Mouse (Mus musculus): ENCODE measurements around the gene Zbp1.

The Zbp1 gene

DNA sequence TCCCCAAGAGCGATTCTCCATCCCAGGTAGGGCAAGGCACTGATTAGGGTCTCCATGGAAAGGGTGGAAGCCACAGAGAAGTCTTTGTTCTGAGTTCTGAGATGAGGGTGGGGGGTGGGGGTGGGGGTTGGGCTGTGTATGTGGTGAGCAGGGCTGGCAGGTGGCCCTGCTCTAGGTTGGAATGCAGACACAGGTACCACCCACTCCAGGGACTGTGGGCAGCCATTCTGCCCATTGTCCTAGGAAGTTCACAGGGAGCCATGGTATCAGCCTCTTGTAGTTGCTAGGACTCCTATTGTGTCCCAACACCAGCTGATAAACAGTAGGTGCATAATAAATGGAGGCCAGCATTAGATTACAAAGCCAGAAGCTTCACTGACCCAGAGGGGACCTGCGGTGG lies 28.5 kb upstream of the Zbp1 start:
- DNase-seq (ENCODE audit: low spot score in 2 of 2) = no peak

DNA sequence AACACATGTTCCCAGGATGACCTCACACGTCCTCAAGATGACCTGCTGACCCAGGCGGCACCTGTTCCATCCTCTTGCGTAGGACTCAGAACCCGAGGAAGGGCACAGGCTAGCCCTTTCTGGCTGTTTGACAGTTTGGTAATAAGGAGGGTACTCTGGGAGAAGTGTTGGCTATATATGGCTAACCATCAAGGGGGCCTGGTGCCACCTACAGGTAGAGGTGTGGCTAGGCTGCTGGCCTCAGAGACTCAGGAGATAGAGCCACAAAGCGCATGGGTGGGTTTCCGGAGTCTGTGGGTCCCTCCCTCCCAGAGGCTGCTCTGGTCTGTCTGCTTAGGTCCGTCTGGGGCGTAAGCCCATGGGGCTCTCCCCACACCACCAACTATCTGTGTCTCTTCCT lies 28.0 kb upstream of the Zbp1 start:
- no peak for DNase-seq (ENCODE audit: low spot score in 2 of 2)

DNA sequence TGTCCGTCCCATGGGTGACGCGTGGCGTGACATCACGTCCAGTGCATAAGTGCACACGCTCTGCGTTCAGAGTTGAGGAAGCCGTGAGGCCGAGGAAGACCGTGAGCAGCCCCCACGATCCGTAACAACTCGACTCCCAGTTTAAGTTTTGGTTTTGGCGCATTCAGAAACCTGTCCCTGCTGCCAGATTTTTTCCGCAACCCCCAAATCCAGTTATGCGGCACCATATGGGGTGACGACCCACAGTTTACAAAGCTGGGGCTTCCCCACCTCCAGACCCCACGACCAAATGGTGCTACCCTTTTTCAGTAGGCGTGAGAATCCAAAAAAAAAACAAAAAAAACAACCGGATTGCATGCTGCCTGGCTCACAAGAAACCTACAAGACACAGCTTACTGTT lies 26.5 kb upstream of the Zbp1 start:
- no peak for DNase-seq (ENCODE audit: low spot score in 2 of 2)

DNA sequence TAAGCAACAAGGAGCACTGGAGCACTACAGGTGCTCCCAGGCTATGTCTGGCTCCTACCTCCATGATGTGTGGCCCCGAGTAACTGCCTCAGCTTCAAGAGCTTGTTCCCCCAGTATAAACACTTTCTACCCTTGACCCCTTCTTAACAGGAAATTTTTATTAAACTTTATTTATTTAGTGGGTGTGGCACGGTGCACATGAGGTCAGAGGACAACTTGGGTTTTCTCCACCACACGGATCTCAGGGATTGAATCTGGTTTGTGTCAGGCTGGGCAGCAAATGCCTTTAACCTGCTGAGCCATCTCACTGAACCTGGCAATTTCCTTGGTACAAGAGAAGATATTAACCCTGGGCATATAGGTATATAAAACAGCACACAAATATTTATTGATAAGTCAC lies 25.4 kb upstream of the Zbp1 start:
- no peak for DNase-seq (ENCODE audit: low spot score in 2 of 2)

DNA sequence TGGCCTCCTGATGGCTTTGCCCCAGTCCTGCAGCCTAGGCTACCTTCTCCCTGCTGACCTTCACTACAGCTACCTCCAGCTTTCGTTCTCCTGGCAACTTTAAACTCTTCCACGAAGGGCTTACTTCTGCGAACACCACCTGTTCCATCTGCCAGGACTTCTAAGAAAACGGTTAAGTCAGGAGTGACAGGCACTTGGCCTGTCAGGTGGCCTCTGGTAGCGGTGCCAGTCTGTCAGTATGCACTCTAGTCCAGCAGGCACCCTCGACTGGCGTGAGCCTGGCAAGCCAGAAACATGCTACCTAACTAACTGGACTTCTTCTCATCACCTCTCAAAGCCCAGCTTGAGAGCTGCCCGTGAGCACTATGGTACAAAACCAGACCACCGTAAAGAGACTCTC lies 24.9 kb upstream of the Zbp1 start:
- no peak for DNase-seq (ENCODE audit: low spot score in 2 of 2)

DNA sequence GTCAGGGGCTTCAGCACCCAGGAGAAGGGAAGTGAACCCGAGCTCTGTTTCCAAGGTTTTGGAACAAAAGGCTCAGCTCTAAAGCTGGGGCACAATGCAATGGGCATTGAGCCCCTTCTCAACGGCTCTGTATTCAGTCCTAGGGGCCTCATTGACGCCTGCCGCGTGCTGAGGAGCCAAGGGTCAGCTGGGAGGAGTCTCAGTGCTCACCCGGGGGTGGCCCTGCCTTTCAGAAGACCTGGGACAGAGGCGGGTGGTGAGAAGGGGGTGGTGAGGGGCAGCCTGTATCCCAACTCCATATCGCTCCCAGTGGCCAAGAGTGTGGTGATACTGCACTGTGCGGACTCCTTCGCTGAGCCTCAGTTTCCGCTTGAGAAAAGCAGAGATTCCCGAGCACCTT lies 24.2 kb upstream of the Zbp1 start:
- DNase-seq (ENCODE audit: low spot score in 2 of 2) = no peak

DNA sequence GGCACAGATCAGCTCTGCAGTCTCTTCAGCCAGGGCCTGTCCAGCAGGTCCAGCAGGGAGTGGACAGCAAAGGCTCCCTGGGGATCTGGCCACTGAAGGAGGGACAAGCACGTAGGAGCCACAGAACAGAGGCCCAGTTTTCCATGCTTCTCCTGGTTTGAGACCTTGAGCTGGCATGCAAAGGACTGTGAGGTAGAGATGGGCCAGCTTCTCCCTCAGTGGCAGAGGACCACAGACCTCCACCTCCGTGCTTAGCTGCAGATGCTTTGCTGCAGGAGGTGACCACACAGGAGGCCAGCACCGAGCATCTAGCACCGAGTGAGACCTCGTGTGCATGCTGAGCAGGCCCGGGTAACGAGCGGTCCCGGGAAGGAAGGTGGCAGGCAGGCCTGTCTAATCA lies 22.0 kb upstream of the Zbp1 start:
- no peak for DNase-seq (ENCODE audit: low spot score in 2 of 2)

DNA sequence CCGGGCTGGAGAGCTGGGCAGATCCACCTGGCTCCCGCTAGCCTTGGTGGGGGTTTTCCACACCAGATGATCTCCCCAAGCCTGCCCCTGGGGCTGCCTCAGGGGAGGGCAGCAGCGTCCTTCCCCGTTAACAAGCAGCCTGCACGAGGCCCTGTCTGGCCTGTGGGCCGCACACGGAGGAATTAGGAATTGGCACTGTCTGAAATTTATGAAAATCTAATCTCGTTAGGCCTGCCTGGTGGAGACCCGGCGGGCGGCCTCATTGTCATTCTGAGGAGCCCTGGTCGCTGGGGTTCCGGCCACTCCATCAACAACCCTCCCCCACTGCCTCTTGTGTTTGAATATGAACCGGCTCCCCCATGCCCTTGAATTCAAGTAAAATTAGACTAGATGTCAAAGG lies 19.8 kb upstream of the Zbp1 start:
- no peak for DNase-seq (ENCODE audit: low spot score in 2 of 2)

DNA sequence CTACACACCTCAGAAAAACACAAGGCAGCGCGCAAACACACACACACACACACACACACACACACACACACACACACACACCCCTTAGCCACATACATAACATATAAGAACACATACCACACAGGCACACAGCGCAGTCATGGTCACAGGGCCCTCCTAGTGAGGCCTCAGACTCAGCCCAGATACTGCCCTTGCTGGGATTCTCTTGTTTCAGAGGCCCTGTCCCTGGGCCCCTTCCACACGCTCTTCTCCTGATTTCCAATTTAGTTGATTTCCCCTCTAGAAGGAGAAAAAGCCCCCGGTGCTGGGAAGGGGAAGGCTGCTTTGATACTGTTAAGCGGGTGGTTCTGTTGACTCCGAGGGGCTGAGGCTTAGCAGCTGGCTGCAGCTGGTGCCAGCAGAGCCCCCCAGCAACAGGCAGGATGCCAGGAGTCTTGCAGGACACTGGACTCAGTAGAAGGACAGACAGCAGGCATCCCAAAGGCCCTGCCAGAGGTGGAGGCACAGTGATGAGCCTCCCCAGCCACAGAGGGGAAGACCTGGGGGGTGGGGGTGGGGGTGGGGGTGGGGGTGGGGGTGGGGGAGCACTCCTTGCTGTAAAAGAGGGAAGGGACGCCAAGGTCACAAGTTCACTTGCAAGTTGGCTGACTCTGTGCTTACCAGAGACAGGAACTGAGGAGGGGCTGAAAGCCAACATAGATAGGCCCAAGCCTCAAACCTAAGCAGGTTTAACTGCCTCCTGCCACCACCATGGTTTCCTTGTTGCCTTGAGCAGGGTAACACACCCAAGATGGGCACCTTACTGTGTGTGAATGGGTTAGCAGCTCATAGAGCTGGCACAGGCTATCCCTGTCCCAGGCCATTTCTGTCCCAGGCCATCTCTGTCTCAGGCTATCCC lies 17.0 kb upstream of the Zbp1 start:
- DNase-seq (ENCODE audit: low spot score in 2 of 2) = no peak

DNA sequence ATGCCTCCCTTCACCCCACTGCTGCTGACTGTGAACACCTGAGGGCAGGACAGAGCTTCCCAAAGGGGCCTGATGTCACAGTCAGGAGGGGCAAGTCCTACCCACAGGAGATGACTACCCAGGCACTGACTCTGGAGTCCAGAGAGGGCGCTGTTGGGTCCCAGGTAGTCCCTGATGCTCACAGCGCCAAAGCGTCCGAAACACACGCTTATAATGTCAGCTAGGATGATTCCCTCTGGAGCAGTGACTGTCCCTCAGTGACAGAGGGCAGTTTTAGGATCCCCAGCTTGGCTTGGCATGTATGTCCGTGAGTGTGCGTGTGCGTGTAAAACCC lies 14.0 kb upstream of the Zbp1 start:
- DNase-seq (ENCODE audit: low spot score in 2 of 2) = no peak

DNA sequence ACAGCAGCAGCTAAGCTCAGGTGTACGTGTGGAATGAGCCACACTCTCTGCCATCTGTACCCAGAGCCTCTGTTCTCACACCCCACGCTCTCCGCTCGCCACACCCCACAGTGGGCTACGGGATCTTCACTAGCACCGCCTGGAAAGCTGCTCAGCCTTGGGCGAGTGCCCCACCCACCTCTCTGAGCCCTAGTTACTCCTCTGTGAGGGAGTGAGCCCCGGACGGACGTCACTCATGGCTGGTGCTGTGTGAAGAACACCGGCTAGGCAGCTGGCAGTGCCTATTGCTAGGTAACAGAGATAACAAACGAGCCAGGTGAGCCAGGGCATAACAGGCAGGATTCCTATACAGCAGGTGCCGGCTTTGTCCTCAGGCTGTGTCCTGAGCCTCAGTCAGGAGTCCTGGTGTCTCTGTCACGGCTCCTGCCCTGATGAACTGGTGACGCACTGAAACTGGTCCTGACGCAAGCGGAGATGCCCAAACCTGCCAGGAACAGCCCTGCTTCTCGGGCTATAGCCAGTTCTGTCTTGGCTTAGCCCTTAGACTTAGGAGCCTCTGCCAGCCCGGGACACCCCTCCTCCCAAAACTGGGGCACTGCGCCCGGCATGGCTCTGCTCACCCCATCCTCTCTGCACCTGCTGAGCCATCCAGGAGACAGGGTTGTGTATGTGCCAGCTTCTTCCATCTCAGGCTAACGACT lies 13.5 kb upstream of the Zbp1 start:
- DNase-seq (ENCODE audit: low spot score in 2 of 2) = no peak

DNA sequence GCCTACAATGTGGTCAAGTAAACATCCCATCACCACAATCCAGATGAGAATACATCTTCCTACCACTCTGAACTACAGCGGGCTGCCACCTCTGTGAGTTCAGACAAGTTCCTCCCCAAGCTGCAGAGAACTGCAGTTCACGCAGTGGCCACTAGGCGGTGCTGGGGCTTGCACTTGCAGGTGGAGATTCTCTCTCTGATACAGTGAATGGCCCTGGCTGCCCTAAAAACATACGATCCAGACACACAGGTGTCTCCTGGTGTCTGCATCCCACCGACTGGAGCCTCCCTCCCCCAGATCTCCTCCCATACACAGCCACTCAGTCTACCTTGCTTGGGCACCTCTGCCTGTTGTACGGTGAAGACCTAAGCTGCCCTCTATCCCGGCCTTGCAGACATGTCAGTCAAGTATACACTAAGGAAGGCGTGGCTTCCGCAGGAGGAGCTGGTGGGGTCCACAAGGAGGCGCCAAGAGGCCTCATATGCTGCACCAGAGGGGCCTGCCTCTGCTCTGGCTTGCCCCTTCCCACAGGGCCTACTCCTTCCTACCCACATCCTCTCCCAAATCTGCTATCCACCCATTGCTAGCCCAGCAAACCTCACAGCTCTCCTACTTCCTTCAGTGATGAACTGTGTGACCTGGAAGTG lies 11.0 kb upstream of the Zbp1 start:
- DNase-seq (ENCODE audit: low spot score in 2 of 2) = peak; percentile 79 to 92

DNA sequence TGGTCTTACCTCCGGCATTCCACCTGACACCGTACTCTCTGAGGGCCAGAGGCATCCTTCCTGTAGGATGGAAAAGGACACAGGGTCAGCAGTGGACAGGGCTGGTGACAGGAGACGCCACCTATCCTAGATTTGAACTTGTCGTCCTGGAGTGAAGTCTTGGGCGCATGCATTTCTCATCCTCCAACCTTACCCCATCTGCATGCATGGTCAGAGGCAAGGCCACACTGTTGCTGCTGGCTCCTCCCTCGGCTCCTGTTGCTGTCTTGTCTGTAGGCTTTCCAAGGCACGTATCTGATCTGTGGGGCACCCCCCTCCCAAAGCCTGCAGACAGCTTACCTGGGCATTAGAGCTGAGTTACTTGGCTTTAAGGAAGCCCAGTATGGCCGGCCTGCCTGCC lies 9.8 kb upstream of the Zbp1 start:
- no peak for DNase-seq (ENCODE audit: low spot score in 2 of 2)

DNA sequence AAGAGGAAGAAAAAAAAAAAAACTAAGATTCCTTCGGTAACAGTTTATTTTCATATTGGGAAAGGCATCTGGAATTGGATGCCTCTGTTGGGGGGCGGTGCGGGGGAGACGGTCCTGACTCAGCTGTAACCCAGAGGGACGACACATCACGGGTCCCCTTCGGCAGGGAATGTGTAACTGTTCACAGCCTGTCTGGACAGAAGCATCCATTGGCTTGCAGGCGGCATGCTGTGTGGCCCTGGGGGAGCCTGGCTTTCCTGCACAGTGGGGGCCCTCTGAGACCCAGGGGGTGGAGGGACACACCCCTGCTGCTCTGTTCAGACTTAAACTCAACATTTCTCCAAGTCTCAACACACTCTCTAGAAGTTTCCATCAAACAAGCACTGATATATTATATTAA lies 8.1 kb upstream of the Zbp1 start:
- no peak for DNase-seq (ENCODE audit: low spot score in 2 of 2)

DNA sequence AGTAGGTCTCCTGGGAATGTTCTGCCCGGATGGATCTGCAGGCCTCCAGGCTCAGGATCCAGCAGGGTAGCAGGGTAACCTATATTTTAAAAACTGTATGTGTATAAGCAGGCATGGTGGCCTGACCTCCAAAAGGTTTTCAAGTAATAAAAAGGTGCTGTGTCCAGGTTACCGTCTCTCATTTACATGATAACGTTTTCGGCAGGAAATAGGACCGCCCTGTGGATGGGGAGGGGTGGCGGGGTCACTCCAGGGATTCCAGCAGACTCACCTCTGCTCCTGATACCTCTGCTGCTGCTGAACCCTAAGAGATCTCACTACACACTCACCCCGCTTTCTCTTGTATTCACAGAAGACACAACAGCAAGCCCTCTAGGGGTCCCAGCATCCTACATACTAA lies 7.2 kb upstream of the Zbp1 start:
- no peak for DNase-seq (ENCODE audit: low spot score in 2 of 2)

DNA sequence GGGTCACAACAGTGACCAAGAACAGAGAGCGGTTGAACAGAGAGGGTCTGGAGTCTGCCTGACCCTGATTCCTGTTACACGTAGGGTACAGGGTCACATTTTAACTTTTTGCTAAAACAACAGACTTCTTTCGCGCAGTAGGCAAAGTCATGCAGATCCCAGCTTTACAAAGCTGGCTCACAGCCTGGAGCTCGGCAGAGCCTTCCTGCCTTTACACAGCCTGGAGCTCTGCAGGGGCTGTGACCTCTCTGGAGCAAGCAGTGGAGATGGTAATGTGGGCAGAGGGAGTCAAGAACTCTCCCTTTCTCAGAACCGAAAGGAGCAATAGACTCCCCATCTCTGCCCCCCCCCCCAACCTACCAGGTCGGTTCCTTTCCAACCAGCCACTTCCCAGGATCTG lies 6.1 kb upstream of the Zbp1 start:
- no peak for DNase-seq (ENCODE audit: low spot score in 2 of 2)

DNA sequence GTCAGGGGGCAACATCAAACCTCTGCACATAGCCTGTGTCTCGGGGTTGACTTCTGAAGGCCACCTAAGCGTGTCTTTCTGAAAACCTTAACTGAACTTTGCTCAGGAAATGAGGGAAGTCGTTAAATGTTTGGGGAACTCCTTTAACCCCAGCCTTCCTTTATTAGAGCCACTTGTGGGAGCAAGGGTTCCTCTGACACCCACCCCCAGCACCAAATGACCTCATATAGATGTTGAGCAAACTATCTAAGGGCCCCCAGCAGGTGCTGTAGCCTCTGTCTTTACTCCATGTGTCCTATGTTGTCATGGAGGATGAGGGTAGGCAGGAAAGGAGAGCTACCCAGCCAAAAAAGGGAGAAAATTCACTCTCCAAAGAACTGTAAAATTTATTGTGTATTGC lies 5.4 kb upstream of the Zbp1 start:
- no peak for DNase-seq (ENCODE audit: low spot score in 2 of 2)

DNA sequence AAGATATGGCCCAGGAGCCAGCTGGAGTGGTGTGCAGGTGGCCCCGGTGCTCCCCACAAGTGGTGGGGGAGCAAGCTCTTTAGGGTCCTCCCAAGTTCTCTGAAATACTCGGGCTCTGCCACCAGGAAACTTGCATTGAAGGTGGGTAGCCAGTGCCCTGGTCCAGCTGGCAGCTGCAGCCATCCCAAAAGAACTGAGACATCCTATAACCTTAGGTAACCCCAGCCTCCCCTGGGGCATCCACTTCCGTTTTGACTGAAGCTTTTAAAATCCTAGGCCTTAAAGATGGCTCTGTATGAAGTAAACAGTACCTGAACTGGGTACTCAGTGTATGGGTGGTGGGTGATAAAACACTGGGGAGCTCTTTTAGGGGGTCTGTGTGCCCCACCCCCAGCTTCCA lies 4.8 kb upstream of the Zbp1 start:
- no peak for DNase-seq (ENCODE audit: low spot score in 2 of 2)

DNA sequence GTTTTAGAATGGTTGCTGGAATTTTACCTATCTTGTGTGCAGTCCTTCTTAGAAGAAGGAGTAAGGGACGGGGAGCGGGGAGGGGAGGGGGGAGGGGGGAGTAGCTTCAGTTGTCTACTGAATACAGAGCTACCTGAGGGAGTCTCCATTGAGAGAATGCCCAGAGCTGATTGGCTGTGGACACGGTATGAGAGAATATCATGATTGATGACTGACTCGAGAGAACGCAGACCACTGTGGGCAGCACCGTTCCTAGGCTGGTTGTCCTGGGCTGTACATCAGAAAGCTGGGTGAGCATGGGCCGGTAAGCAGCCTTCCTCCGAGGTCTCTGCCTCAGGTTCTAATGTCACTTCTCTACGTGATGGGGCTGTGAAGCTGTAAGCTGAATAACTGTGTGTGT lies 2.0 kb upstream of the Zbp1 start:
- DNase-seq (ENCODE audit: low spot score in 2 of 2) = no peak

DNA sequence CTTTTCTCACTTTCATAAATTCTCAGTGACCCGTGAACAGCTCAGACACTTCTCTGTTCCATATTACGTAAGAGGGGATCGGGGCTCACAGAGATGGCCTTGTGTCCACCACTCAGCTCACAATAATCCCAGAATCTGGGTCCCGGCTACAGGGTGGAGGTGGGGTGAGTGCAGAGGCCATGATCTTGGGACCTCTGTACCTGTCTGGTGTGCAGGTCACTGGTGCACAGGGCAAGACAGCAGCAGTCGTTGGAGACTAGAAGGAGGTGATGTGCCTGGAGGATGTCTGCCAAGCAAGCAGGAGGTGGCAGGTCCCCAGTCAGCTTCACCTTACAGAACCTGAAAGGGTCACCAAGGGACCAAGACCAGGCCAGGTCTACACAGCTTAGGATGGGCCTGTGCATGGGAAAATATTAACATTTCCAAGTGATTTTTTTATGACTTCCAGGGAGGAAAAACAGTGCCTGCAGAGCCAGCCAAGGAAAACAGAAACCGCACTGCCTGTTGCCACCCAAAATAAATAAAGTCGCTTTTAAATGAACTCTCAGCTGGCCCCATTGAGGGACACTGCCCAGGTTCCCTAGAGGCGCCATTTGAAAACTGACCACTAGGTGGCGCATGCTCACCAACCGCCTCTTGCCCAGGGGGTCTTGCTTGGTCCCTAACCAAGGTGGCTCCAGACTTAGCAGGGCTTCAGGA lies 682 bp upstream of the Zbp1 start:
- peak in 1 of 2 experiments; percentile 56 for DNase-seq (ENCODE audit: low spot score in 2 of 2)

DNA sequence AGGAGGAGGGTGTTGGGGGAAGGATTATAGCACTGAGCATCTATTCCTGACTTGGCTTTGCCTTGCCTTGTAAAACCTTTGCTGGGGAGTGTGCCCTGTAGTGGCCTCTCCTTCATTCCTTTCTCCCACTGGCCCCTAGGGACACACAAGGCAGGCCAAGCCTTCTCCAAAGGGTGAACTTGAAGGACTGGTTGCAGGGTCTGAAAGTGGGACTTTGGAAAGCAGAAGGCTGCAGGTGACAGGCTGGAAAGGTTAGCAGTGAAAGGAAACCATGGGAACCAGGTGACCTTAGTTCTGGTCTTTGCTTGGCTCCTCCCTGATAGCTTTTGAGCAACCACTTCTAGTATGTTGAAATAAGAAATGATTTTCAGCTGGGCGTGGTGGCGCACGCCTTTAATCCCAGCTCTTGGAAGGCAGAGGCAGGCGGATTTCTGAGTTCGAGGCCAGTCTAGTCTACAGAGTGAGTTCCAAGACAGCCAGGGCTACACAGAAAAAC lies 912 bp downstream of the Zbp1 start:
- peak in 1 of 2 experiments; percentile 7 for DNase-seq (ENCODE audit: low spot score in 2 of 2)

DNA sequence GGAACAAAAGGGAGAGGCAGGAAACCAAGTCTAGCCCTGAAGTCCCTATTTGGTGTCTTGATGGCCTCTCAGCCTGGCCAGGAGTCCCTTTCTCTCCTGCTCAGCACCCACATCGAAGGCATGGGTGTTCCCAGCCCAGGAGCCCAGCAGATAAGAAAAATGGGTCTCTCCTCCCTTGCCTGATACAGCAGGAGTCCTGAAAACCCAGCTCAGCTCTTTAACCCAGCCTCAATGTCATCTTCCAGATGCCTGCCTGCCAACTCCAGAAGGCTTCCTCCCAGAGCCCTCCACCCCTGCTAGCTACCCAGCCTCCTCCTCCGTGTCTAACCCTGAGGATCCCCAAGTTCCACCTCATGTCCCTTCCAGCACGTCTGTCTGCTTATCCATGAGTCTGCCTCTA lies 1.5 kb downstream of the Zbp1 start:
- no peak for DNase-seq (ENCODE audit: low spot score in 2 of 2)
